Mouse (Mus musculus) ES-Bruce4 (cell line): Measurements from ENCODE around the gene Bcl2.

Source experiments
- CTCF ChIP-seq: IDR thresholded peaks from one replicate; pipeline ENCODE4 v1.8.1; 2011; ENCODE audit warnings: low read depth, low read length
- EP300 ChIP-seq: IDR thresholded peaks from 2 replicates; pipeline ENCODE4 v1.6.1; 2011; ENCODE audit warnings: low read depth, low read length; ENCODE audit not compliant: insufficient read depth

DNA sequence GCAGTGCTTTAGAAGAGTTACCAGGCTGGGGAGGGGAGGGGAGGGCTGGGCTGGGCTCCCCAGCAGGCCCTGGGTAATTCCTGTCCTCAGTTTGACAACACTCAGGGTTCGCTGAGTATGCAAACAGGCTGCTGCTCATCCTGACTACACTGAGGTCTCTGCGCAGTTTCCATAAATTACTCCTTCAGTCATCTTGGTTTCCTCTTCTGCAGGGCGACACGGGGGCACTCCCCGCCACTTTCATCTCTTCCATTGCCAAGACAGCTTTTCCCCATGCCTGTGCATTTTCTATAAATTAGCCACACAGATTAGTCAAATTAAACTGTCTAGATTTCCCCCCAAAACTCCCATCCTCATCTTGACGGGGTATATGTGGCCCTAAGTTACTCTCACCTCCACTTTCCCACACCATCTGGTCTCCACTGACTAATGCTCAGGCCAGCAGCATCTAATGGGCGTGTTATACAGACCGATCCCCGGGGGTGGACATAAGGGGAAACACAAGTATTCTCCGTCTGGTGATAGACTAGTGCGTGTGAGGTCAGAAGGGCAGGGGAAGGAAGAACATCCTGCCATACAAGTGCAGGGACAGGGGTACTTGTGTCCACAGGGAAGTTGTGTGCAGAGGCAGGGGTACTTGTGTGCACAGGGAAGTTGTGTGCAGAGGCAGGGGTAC lies 152.9 kb downstream of the Bcl2 start:
- TF ChIP-seq CTCF (no peak), EP300 (no peak)
